In genomic region chr3:89278107-89278506, GRCm38 (mm10) we compare ENCODE assay signal across 7 mouse cellular contexts. TPM values are rescaled to one million over a fixed set of nuclear protein-coding genes. Genes with fewer than 3 reads are reported as not detected.
A peak's percentile ranks its signal among the peaks of the same experiment; 100 is the strongest.
DNase-seq lines count a peak whose midpoint lies in the region; ATAC-seq and TF ChIP-seq lines count a peak whose summit lies in the region.

No protein-coding gene starts in this region.

- peak overlapping the region; percentile 87 for H3ac ChIP-seq in C2C12 (ENCODE audit: control insufficient read depth, insufficient read length, low read depth)

- peak; percentile 18 for ATAC-seq in heart, embryonic 14.5 days (ENCODE audit: insufficient number of reproducible peaks, insufficient read depth, low FRiP score, low read depth)
- ATAC-seq in kidney, embryonic 16.5 days (ENCODE audit: low FRiP score, low TSS enrichment), result peak; percentile 43

- peak overlapping the region; percentile 45 for H3K4me3 ChIP-seq in C2C12 (ENCODE audit: insufficient read depth, poor library complexity, severe bottlenecking)
- H3K4me3 ChIP-seq in heart, embryonic 14.5 days (ENCODE audit: control insufficient read depth in 1 of 2, insufficient read depth in 1 of 2, low read depth in 1 of 2, low read length in 2 of 2), result peak overlapping the region; percentile 63 to 65
- H3K4me3 ChIP-seq in kidney, embryonic 16.5 days (ENCODE audit: low read length), result peak overlapping the region; percentile 59

- H3K27ac ChIP-seq in heart, embryonic 14.5 days (replicated peaks in 1 of 2; ENCODE audit: control insufficient read depth in 1 of 2, insufficient read depth in 1 of 2, low read depth in 2 of 2, low read length in 2 of 2), result peak overlapping the region; percentile 75 to 87
- H3K27ac ChIP-seq in kidney, embryonic 16.5 days (ENCODE audit: low read length), result peak overlapping the region; percentile 88

- peak overlapping the region; percentile 97 for H3K4me2 ChIP-seq in heart, embryonic 14.5 days (ENCODE audit: low read length)
- peak overlapping the region; percentile 91 for H3K4me2 ChIP-seq in kidney, embryonic 16.5 days (replicated peaks; ENCODE audit: low read depth, low read length)

- H3K79me3 ChIP-seq in C2C12 (ENCODE audit: low read depth), result peaks cover 12% of the 10 kb centered on the region

- H3K9ac ChIP-seq in heart, embryonic 14.5 days (ENCODE audit: low read length), result peak overlapping the region; percentile 86
- peak overlapping the region; percentile 75 for H3K9ac ChIP-seq in kidney, embryonic 16.5 days (replicated peaks; ENCODE audit: low read length)

- H3K27me3 ChIP-seq in C2C12 (ENCODE audit: control insufficient read depth, insufficient read depth, insufficient read length), result no peaks in the 10 kb centered on the region
- no peaks in the 10 kb centered on the region for H3K27me3 ChIP-seq in heart, embryonic 14.5 days (ENCODE audit: control insufficient read depth, insufficient read depth, low read length)
- no peaks in the 10 kb centered on the region for H3K27me3 ChIP-seq in kidney, embryonic 16.5 days (ENCODE audit: insufficient read depth, low read length)

- H3K4me1 ChIP-seq in heart, embryonic 14.5 days (ENCODE audit: control insufficient read depth in 2 of 2, insufficient read depth in 2 of 2, low read length in 2 of 2), result peaks cover 24 to 39% of the 10 kb centered on the region in 2 experiments
- H3K4me1 ChIP-seq in kidney, embryonic 16.5 days (ENCODE audit: insufficient read depth, low read length), result peaks cover 44% of the 10 kb centered on the region

- H3K79me2 ChIP-seq in C2C12 (ENCODE audit: control insufficient read depth, insufficient read depth), result peaks cover 32% of the 10 kb centered on the region

- H3K9me3 ChIP-seq in heart, embryonic 14.5 days (ENCODE audit: control insufficient read depth, low read length), result no peaks in the 10 kb centered on the region
- H3K9me3 ChIP-seq in kidney, embryonic 16.5 days (ENCODE audit: low read length), result no peaks in the 10 kb centered on the region

- DNase-seq in cerebellum, postnatal 10 days, result peak; percentile 48
- peak; percentile 83 for DNase-seq in lung, postnatal 10 days
- DNase-seq in right cerebral cortex, postnatal 25 days, result no peak
- no peak for DNase-seq in embryo, embryonic 11 days

- TF ChIP-seq CTCF in C2C12 (IDR thresholded peaks at IDR 0.05; ENCODE audit: control insufficient read depth, insufficient read depth, insufficient read length), result no peak

- WGBS in heart, embryonic 14.5 days, result 40% methylated on average over 7 of the region's 7 CpGs
- WGBS in kidney, embryonic 16.5 days, result 31% methylated on average over 7 of the region's 7 CpGs

- peaks cover 8% of the 10 kb centered on the region for H3K36me3 ChIP-seq in C2C12 (ENCODE audit: control insufficient read depth, insufficient read depth)
- peaks cover 22% of the 10 kb centered on the region for H3K36me3 ChIP-seq in heart, embryonic 14.5 days (ENCODE audit: control insufficient read depth, insufficient read depth, low read length)
- H3K36me3 ChIP-seq in kidney, embryonic 16.5 days (ENCODE audit: insufficient read depth, low read length), result peaks cover 18% of the 10 kb centered on the region

TF ChIP-seq in C2C12, 6 proteins besides CTCF, POLR2A, EP300 and RAD21:
- TF ChIP-seq MYOD1 (IDR thresholded peaks at IDR 0.05; ENCODE audit: control insufficient read depth, insufficient read length, low read depth) (no peak), USF1 (IDR thresholded peaks at IDR 0.05; ENCODE audit: low read depth) (no peak), FOSL1 (IDR thresholded peaks at IDR 0.05; ENCODE audit: insufficient read depth, low read length, poor library complexity, severe bottlenecking) (no peak), MYOG (IDR thresholded peaks at IDR 0.05; ENCODE audit: control insufficient read depth, extremely low read depth, insufficient read length) (no peak), CEBPB (IDR thresholded peaks at IDR 0.05; ENCODE audit: low read depth) (no peak), MAX (IDR thresholded peaks at IDR 0.05) (no peak)
TF ChIP-seq in C2C12: peak in this region for 0.

RNA-seq across cellular contexts. Expression of gene Efna1, which starts 2.8 kb away (rescaled TPM):
- 13.9 TPM for polyA plus RNA-seq in C2C12 (2012; fragmentation: generic; extraction: Trizol)
- 38.4 and 39.7 TPM in 2 replicates for polyA plus RNA-seq in heart, embryonic 14.5 days (2014; fragmentation: Nextera tagmentation; extraction: Ambion mirVana)
- polyA plus RNA-seq in kidney, embryonic 16.5 days (2015; fragmentation: Nextera tagmentation; extraction: Ambion mirVana), result 81.9 and 86.7 TPM in 2 replicates

RNA-seq across cellular contexts. Expression of gene Slc50a1, which starts 7.7 kb away (rescaled TPM):
- 48.7 TPM for polyA plus RNA-seq in C2C12 (2012; fragmentation: generic; extraction: Trizol)
- polyA plus RNA-seq in heart, embryonic 14.5 days (2014; fragmentation: Nextera tagmentation; extraction: Ambion mirVana), result 48.2 and 48.9 TPM in 2 replicates
- 58.8 and 64.3 TPM in 2 replicates for polyA plus RNA-seq in kidney, embryonic 16.5 days (2015; fragmentation: Nextera tagmentation; extraction: Ambion mirVana)

RNA-seq across cellular contexts. Expression of gene Dpm3, which starts 18.9 kb away (rescaled TPM):
- 228 TPM for polyA plus RNA-seq in C2C12 (2012; fragmentation: generic; extraction: Trizol)
- 92.9 and 97.9 TPM in 2 replicates for polyA plus RNA-seq in heart, embryonic 14.5 days (2014; fragmentation: Nextera tagmentation; extraction: Ambion mirVana)
- polyA plus RNA-seq in kidney, embryonic 16.5 days (2015; fragmentation: Nextera tagmentation; extraction: Ambion mirVana), result 127 and 146 TPM in 2 replicates

RNA-seq across cellular contexts. Expression of gene Trim46, which starts 32.0 kb away (rescaled TPM):
- polyA plus RNA-seq in C2C12 (2012; fragmentation: generic; extraction: Trizol), result 11.0 TPM
- polyA plus RNA-seq in heart, embryonic 14.5 days (2014; fragmentation: Nextera tagmentation; extraction: Ambion mirVana), result 0.85 and 0.95 TPM in 2 replicates
- 4.7 and 6.0 TPM in 2 replicates for polyA plus RNA-seq in kidney, embryonic 16.5 days (2015; fragmentation: Nextera tagmentation; extraction: Ambion mirVana)

RNA-seq across cellular contexts. Expression of gene Krtcap2, which starts 32.3 kb away (rescaled TPM):
- 299 TPM for polyA plus RNA-seq in C2C12 (2012; fragmentation: generic; extraction: Trizol)
- 216 and 239 TPM in 2 replicates for polyA plus RNA-seq in heart, embryonic 14.5 days (2014; fragmentation: Nextera tagmentation; extraction: Ambion mirVana)
- polyA plus RNA-seq in kidney, embryonic 16.5 days (2015; fragmentation: Nextera tagmentation; extraction: Ambion mirVana), result 272 and 300 TPM in 2 replicates

Comparison
In these comparisons a context has a peak if more than half of its experiments do, and no peak if none do; other contexts are left out.
1. DNase-seq: peak in cerebellum, postnatal 10 days (2 of 2) and lung, postnatal 10 days (single experiment); none in right cerebral cortex, postnatal 25 days (single experiment) and embryo, embryonic 11 days (single experiment).
2. Peak in every context shown above with its lines, with median percentiles within 50 percentile points of each other: H3K4me3 ChIP-seq.